Mouse (Mus musculus) embryonic facial prominence, embryonic 10.5 days (tissue): Measurements from ENCODE around the gene Irgc1. TPM values are rescaled to one million over a fixed set of nuclear protein-coding genes. Genes with fewer than 3 reads are reported as not detected.

Experiments used
- DNase-seq: peaks from one replicate; pipeline ENCODE4 v3.0.0-alpha.2; 2017; ENCODE audit warnings: low spot score
- H3K27ac ChIP-seq: fragments of 300-500 bp; sonication (generic); replicated peaks from 2 replicates; pipeline ENCODE4 v1.5.1; 2016; ENCODE audit warnings: mild to moderate bottlenecking
- H3K27me3 ChIP-seq: fragments of 300-500 bp; sonication (generic); replicated peaks from 2 replicates; pipeline ENCODE4 v1.6.1; 2016; ENCODE audit warnings: low read depth, mild to moderate bottlenecking; ENCODE audit not compliant: poor library complexity, severe bottlenecking
- H3K36me3 ChIP-seq: fragments of 300-500 bp; sonication (generic); replicated peaks from 2 replicates; pipeline ENCODE4 v1.6.1; 2016; ENCODE audit warnings: mild to moderate bottlenecking, moderate library complexity
- H3K4me1 ChIP-seq: fragments of 300-500 bp; sonication (generic); 2 replicates; pipeline ENCODE4 v1.6.1; 2016
- H3K4me3 ChIP-seq: fragments of 300-500 bp; sonication (generic); 2 replicates; pipeline ENCODE4 v1.5.1; 2016; ENCODE audit warnings: mild to moderate bottlenecking, moderate library complexity
- H3K9me3 ChIP-seq: fragments of 300-500 bp; sonication (generic); 2 replicates; pipeline ENCODE4 v1.6.1; 2016; ENCODE audit warnings: mild to moderate bottlenecking
- WGBS: fragments of 180-500 bp; shearing (Covaris S2); methylation state at CpG from one replicate; pipeline ENCODE4 v1.1.7; 2016; 5-methylcytosine and 5-hydroxymethylcytosine counted together
- polyA plus RNA-seq: library from polyadenylated mRNA; unstranded; fragments of >200 nt; fragmentation: Nextera tagmentation; extraction: Ambion mirVana; gene quantifications from 2 replicates; pipeline ENCODE4 v1.2.1, GENCODE M21; 2016

Irgc1 gene
- polyA plus RNA-seq, 1 experiment from 2014 or later = not detected

DNA sequence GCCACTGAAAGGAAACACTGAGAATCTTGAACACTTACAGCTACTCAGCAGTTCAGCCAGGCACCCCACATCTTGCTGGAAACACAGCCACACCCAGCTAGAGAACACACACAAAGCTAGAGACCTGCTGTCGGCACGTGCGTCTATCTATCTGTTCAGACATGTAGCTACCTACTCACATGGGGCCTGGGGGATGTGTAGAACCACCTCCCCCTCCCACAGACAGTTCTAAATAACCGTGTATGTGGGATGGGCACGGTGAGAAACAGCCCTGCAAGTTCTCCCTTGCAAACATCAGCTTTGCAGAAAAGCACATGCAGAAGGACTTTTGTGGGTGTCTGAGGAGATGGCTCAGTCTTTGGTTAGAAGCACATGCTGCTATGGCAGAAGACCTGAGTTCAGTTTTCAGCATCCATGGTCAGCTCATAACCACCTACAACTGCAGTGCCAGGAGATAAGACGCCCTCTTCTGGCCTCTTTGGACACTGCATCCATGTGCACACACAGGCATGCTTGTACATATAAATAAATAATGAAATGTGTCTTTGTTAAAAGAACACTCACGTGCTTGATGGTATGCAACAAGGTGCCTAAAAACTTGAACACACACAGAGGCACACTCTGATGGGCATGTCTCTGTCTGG lies 5.3 kb downstream of the Irgc1 start:
- Histone ChIP-seq H3K4me3 (no peak overlapping the region), H3K4me1 (no peaks in the 10 kb centered on the region), H3K27me3 (no peaks in the 10 kb centered on the region), H3K27ac (no peak overlapping the region), H3K9me3 (peaks cover 3% of the 10 kb centered on the region; the same call in 1 of the 2 replicates), H3K36me3 (no peaks in the 10 kb centered on the region)
- no peak for DNase-seq
- 80% methylated on average over 7 of the region's 7 CpGs for WGBS

DNA sequence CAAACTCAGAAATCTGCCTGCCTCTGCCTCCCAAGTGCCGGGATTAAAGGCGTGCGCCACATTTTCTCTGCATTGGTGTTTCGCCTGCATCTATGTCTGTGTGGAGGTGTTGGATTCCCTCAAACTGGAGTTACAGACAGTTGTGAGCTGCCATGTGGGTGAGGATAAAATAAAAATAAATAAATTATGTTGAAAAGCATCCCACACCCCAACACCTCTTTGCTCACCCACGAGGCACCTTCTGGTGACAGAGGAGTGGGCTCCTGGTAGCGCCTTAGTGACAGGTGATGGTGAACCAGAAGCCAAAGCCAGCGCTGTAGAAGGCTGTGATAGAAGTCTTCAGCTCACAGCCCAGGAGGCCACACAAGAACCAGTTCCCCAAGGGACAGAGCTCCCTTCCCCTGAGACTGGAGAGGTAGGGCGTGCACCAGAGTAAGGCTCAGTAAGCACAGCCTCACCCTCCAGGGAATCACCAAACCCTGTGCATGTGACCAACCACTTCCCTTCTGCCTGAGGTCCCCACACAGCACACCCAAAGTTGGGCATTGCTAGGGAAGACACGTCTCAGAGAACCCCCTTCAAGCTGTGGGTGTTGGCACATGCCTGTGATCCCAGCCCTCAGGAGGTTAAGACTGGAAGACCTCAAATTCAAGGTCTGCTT lies 6.7 kb downstream of the Irgc1 start:
- no peak for DNase-seq
- 90% methylated on average over 9 of the region's 9 CpGs for WGBS
- Histone ChIP-seq H3K9me3 (peaks cover 3% of the 10 kb centered on the region; the same call in 1 of the 2 replicates), H3K36me3 (no peaks in the 10 kb centered on the region), H3K4me1 (no peaks in the 10 kb centered on the region), H3K27ac (no peak overlapping the region), H3K4me3 (no peak overlapping the region), H3K27me3 (no peaks in the 10 kb centered on the region)

DNA sequence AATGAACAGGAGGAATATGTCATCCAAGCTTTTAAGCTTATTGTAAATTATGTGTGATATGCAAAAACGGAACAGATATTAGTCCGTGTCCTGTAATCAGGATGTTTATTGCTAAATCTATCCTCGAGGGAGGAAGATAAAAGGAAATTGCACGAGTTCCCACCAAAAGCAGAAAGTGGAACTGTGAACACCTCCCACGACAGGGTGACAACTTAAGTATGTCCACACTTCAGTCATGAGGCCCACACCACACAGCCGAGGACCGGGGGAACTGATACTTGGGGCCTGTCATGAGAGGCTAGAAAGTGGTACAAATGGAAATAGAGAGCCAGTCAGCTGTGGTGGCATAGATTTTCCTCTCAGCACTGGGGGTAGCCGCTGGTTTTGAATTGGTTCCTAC lies 9.8 kb downstream of the Irgc1 start:
- Histone ChIP-seq H3K36me3 (no peaks in the 10 kb centered on the region), H3K27ac (no peak overlapping the region), H3K27me3 (no peaks in the 10 kb centered on the region), H3K4me3 (no peak overlapping the region), H3K4me1 (no peaks in the 10 kb centered on the region), H3K9me3 (peaks cover 3% of the 10 kb centered on the region; the same call in 1 of the 2 replicates)
- WGBS = 80% methylated on average over 8 of the region's 8 CpGs
- DNase-seq = no peak

DNA sequence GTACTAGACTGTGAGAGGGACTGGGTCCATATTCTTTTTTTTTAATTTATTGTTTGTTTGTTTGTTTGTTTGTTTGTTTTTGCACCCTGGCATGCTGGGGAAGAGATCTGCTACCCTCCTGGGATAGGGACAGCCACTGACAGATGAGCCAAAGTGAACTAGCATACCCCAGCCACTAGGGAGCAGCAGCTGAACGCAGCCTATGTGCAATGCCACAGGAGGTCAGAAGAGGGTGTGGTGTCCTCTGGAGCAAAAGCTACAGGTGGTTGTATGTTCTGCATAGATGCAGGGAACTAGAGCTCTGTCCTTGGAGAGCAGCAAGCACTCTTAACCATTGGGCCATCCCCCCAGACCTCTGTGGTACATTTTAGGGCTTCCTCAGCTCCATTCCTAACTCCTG lies 10.3 kb downstream of the Irgc1 start:
- H3K4me3 ChIP-seq = no peak overlapping the region
- WGBS = 16% methylated on average over 1 of the region's 1 CpGs
- H3K27ac ChIP-seq = no peak overlapping the region
- H3K36me3 ChIP-seq = no peaks in the 10 kb centered on the region
- peak; percentile 63 for DNase-seq
- no peaks in the 10 kb centered on the region for H3K4me1 ChIP-seq
- H3K27me3 ChIP-seq = no peaks in the 10 kb centered on the region
- peaks cover 3% of the 10 kb centered on the region; the same call in 1 of the 2 replicates for H3K9me3 ChIP-seq

DNA sequence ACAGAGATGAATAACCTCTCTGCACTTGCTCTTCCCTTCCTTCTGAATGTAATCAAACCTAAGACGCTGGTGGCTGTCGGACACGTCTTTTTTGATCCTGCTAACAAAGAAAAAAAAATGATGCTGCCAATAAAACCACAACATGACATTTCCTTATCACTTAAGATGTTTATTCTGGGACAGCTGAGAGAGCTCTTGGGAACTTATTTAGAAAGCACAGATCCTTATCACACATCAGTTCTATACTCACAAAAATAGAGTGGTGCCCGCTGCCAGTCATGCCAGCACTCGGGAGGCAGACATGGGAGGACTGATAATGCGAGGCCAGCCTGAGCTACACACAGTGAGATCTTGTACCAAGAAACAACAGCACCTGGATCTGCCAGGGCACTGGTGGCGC lies 12.2 kb downstream of the Irgc1 start:
- DNase-seq = no peak
- Histone ChIP-seq H3K27ac (no peak overlapping the region), H3K36me3 (no peaks in the 10 kb centered on the region), H3K9me3 (no peaks in the 10 kb centered on the region), H3K4me1 (no peaks in the 10 kb centered on the region), H3K27me3 (no peaks in the 10 kb centered on the region), H3K4me3 (no peak overlapping the region)
- WGBS = 87% methylated on average over 7 of the region's 7 CpGs

DNA sequence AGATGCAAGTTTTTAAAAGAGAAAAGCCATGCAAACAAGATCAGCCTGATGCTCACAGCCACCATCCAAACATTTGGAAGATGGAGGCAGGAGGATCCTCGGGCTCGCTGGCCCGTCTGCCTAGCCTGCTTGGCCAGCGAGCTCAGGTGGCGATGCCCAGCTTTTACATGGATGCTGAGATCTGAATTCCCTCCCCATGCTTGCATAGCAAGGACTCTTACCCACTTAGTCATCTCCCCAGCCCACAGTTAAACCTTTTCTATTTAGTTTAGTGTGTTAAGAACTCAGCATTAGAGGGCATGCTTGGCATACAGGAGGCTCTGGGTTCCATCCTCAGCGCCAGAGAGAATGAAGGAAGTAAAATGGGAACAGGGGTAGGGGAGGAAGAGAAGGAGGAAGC lies 12.9 kb downstream of the Irgc1 start:
- DNase-seq = no peak
- no peak overlapping the region for H3K4me3 ChIP-seq
- H3K9me3 ChIP-seq = no peaks in the 10 kb centered on the region
- H3K4me1 ChIP-seq = no peaks in the 10 kb centered on the region
- H3K36me3 ChIP-seq = no peaks in the 10 kb centered on the region
- no peak overlapping the region for H3K27ac ChIP-seq
- 82% methylated on average over 6 of the region's 6 CpGs for WGBS
- H3K27me3 ChIP-seq = peaks cover under 1% of the 10 kb centered on the region; the same call in 1 of the 2 replicates

DNA sequence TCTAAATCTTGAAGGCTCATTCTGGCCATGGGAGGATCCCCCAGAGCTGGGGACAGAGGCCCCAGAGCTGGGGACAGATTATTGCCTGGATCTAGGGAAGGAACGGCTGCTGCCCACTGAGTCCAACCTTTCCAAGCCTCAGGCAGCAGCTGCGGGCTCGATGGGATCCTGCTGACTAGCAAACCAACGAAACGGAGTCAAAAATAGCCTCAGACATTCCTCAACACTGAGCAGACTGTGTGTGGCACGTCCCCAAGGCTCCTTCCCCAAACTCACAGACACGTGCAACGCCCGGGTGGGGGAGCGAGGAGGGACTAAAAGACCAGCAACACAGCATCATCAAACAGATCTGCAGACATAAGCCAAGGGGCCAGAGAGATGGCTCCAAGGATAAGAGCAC lies 14.1 kb downstream of the Irgc1 start:
- Histone ChIP-seq H3K4me3 (no peak overlapping the region), H3K27ac (no peak overlapping the region), H3K4me1 (no peaks in the 10 kb centered on the region), H3K27me3 (peaks cover 12% of the 10 kb centered on the region), H3K9me3 (peaks cover 4% of the 10 kb centered on the region), H3K36me3 (no peaks in the 10 kb centered on the region)
- no peak for DNase-seq
- 75% methylated on average over 10 of the region's 10 CpGs for WGBS

DNA sequence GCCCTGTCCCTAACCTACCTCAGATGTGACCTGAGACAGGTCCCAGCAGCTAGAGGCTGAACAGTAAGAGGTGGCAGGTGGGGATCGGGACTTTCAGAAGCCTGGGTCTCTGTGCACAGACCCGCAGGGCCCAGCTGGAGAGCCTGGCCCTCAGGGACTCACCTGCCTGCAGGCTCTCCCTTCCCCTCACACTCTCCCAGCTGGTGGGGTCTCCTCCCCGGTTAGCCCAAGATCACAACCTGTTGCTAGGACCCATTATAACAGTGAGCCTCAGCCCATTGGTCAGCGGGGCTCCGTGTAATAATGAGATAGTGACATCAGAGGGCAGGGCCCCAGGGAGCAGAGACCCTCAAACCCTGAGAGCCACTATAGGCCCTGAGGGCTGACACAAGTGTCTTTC lies 16.8 kb downstream of the Irgc1 start:
- H3K27me3 ChIP-seq = peaks cover 29% of the 10 kb centered on the region
- 80% methylated on average over 5 of the region's 5 CpGs for WGBS
- H3K4me3 ChIP-seq = no peak overlapping the region
- peaks cover 17% of the 10 kb centered on the region for H3K9me3 ChIP-seq
- no peak overlapping the region for H3K27ac ChIP-seq
- H3K36me3 ChIP-seq = no peaks in the 10 kb centered on the region
- no peaks in the 10 kb centered on the region for H3K4me1 ChIP-seq
- DNase-seq = no peak

DNA sequence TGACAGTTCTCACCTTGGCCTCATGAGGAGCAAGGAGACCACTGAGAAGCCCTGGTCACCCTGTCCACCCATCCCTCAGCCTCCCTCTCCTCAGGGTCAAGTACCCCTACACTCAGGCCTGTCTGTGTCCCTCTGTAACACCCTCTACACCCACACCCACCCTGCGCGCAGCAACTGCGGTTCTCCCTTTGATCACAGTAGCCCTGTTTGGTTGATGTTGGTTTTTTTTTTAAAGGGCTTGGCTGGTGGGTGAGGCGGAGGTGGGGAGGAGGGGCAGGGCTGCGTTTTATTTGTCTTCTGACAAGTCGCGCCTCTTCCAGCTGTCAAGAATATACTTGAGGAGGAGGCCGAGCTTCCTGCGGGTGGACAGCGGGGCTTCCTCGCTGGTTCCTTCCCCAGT lies 20.4 kb downstream of the Irgc1 start:
- H3K4me1 ChIP-seq = no peaks in the 10 kb centered on the region
- WGBS = 74% methylated on average over 11 of the region's 11 CpGs
- no peak overlapping the region for H3K4me3 ChIP-seq
- H3K36me3 ChIP-seq = no peaks in the 10 kb centered on the region
- DNase-seq = no peak
- H3K9me3 ChIP-seq = peaks cover 17% of the 10 kb centered on the region
- no peak overlapping the region for H3K27ac ChIP-seq
- H3K27me3 ChIP-seq = peaks cover 29% of the 10 kb centered on the region

DNA sequence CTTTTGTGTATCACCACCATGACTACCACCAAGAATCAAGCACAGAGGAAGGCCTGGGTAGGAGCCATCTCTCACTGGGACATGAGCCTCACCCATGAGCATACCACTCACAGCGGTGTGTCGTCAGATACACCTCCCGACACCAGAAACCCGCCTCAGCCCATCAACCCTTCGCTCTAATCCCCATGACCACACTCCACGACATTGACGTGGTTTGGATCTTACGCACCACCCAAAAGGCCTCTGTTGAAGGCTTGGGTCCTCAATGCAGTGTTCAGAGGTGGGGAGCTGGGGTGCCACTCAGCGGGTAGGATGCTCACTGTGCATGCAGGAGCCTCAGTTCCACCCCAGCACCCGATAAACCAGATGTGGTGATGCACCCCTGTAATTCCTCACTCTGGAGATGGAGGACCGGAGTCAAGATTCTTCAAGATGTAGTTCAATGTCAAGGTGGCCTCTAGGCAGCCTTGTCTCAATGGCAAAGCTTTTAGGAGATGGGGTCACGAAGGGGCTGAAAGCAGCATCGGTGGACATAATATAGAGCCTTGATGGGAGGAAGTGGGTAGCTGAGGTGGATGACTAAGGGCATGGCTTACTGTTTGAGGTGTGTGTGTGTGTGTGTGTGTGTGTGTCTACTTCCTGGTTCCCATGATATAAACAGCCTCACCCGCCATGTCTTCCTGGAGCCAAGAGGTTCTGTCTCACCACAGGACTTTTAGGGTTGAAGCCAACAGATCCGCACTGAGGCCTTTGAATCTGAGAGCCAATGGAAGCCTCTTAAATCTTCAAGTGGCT lies 21.3 kb downstream of the Irgc1 start:
- H3K9me3 ChIP-seq = peaks cover 17% of the 10 kb centered on the region
- H3K4me1 ChIP-seq = no peaks in the 10 kb centered on the region
- no peak overlapping the region for H3K27ac ChIP-seq
- peaks cover 29% of the 10 kb centered on the region for H3K27me3 ChIP-seq
- WGBS = 92% methylated on average over 15 of the region's 15 CpGs
- H3K36me3 ChIP-seq = no peaks in the 10 kb centered on the region
- H3K4me3 ChIP-seq = no peak overlapping the region
- no peak for DNase-seq

DNA sequence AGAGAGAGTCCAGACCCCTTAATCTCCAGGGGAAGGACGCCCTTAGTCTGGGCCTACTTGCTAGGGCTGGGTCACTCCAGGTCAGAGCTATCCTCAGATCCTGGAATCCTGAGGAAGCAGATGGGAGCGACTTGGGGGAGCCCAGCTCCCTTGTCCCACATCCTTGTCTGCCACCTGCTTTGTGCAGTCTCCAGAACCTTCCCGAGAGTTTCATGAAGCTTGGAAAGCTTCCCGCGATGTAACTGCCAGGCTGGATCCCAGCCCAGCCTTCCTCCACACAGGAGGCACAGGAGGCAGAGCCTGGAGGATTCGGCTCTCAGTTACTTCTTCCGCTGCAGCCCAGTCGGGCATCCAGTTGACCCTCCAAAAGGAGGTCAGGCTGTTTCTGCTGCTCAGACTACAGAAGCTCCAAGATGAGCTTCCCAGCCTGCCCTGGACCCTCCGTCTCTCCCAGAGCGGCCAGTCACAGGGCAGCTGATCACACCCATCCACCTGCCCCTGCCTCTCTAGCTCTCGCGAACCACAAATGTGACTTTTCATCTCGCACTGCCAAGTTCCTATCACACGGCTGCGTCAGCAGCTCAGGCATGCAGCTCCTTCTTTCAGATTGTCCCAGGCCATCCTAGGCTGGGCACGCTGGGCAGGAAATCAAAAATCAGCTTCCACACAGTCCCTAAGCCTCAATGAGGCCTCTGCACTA lies 22.5 kb downstream of the Irgc1 start:
- H3K4me1 ChIP-seq = no peaks in the 10 kb centered on the region
- no peaks in the 10 kb centered on the region for H3K36me3 ChIP-seq
- H3K27ac ChIP-seq = no peak overlapping the region
- H3K9me3 ChIP-seq = peaks cover 17% of the 10 kb centered on the region
- WGBS = 78% methylated on average over 16 of the region's 16 CpGs
- H3K27me3 ChIP-seq = peaks cover 29% of the 10 kb centered on the region
- no peak for DNase-seq
- no peak overlapping the region for H3K4me3 ChIP-seq

DNA sequence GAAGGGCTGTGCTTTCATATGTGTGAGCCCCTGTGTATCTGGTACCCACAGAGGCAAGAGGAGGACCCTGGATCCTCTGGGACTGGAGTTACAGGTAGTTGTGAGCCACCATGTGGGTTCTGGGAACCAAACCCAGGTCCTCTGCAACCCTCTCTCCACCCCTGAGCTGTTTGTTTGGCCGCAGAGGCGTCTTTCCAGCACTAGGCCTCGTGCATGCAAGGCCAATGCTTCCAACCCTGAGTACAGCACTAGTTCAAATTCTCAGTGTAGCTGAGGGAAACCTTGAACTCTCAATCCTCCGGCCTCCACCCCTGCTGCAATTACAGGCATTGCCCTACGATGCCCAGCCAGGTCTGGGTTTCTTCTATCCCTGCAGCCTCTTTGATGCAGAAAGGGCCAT lies 23.4 kb downstream of the Irgc1 start:
- Histone ChIP-seq H3K36me3 (peaks cover 3% of the 10 kb centered on the region), H3K4me1 (no peaks in the 10 kb centered on the region), H3K4me3 (no peak overlapping the region), H3K27ac (no peak overlapping the region), H3K9me3 (peaks cover 17% of the 10 kb centered on the region), H3K27me3 (peaks cover 24% of the 10 kb centered on the region)
- DNase-seq = no peak
- 86% methylated on average over 5 of the region's 5 CpGs for WGBS
